ENCODE assay signal across 19 mouse cellular contexts in genomic region chr8:109494601-109495000, GRCm38 (mm10). TPM values are rescaled to one million over a fixed set of nuclear protein-coding genes. Genes with fewer than 3 reads are reported as not detected.
"Had no signal": no experiment of that assay in that cellular context is flagged by ENCODE, and none has a peak within 500 bp of the region (broad histone marks: within the 10 kb centered on the region; RNA-seq: fewer than 3 reads in every experiment).

No protein-coding gene starts in this region.

- H3K4me2 ChIP-seq: liver, embryonic 12.5 days; lung, embryonic 14.5 days; midbrain, embryonic 13.5 days; midbrain, embryonic 15.5 days; neural tube, embryonic 12.5 days; stomach, embryonic 15.5 days had no signal

- H3K4me3 ChIP-seq: liver, embryonic 12.5 days; midbrain, embryonic 10.5 days; midbrain, embryonic 13.5 days; midbrain, embryonic 15.5 days; neural tube, embryonic 12.5 days; stomach, embryonic 15.5 days had no signal

- H3K9ac ChIP-seq: liver, embryonic 12.5 days; liver, embryonic 14.5 days; lung, embryonic 14.5 days; midbrain, embryonic 13.5 days; midbrain, embryonic 15.5 days; neural tube, embryonic 12.5 days; stomach, embryonic 15.5 days had no signal

- H3K4me1 ChIP-seq: liver, embryonic 12.5 days; midbrain, embryonic 10.5 days; midbrain, embryonic 13.5 days; midbrain, embryonic 15.5 days; neural tube, embryonic 12.5 days; stomach, embryonic 15.5 days had no signal

- ATAC-seq: liver, embryonic 12.5 days; midbrain, embryonic 13.5 days; midbrain, embryonic 15.5 days had no signal

- DNase-seq: lung, adult 18-20 months; lung, embryonic 14.5 days; lung, postnatal 10 days; lung, postnatal 4 days; right cerebral cortex, postnatal 14 days; thymus, adult 2 months; thymus, postnatal 25 days; thymus, postnatal 4 days had no signal

- H3K27me3 ChIP-seq: liver, embryonic 12.5 days; midbrain, embryonic 13.5 days; midbrain, embryonic 15.5 days; neural tube, embryonic 12.5 days; stomach, embryonic 15.5 days had no signal

- H3K9me3 ChIP-seq: liver, embryonic 12.5 days; midbrain, embryonic 10.5 days; midbrain, embryonic 13.5 days; midbrain, embryonic 15.5 days; neural tube, embryonic 12.5 days; stomach, embryonic 15.5 days had no signal

- H3K36me3 ChIP-seq: liver, embryonic 12.5 days; midbrain, embryonic 10.5 days; midbrain, embryonic 13.5 days; midbrain, embryonic 15.5 days; neural tube, embryonic 12.5 days; stomach, embryonic 15.5 days had no signal

- H3K27ac ChIP-seq: liver, embryonic 12.5 days; liver, embryonic 14.5 days; midbrain, embryonic 10.5 days; midbrain, embryonic 13.5 days; midbrain, embryonic 15.5 days; neural tube, embryonic 12.5 days; stomach, embryonic 15.5 days; stomach, postnatal 0 days had no signal

RNA-seq across cellular contexts. Expression of gene Pmfbp1, which starts 0.8 kb away (rescaled TPM):
- polyA plus RNA-seq: liver, embryonic 12.5 days; liver, embryonic 14.5 days; liver, embryonic 16.5 days; lung, embryonic 16.5 days; spleen, adult 2 months; stomach, embryonic 15.5 days; stomach, postnatal 0 days; thymus, adult 2 months had no signal
